Mouse (Mus musculus): ENCODE measurements at regions not wholly inside any gene's neighbourhood (a gene's known extent, or its start where the extent isn't known, plus 50 kb on each side); places are given as distances from the start of the nearest gene placed in this dataset.
A peak's percentile ranks its signal among the peaks of the same experiment; 100 is the strongest.

GRCm38 (mm10) chr10:11846141-11846540 lies 502.9 kb downstream of the Epm2a start:
- no peaks in the 10 kb centered on the region for H3K4me1 ChIP-seq
- no peak overlapping the region for H3K4me3 ChIP-seq
- no peaks in the 10 kb centered on the region for H3K27me3 ChIP-seq (ENCODE audit: low read depth, poor library complexity, severe bottlenecking)
- no peaks in the 10 kb centered on the region for H3K9me3 ChIP-seq (replicated peaks)
- no peak overlapping the region for H3K27ac ChIP-seq (replicated peaks)
- no peaks in the 10 kb centered on the region for H3K36me3 ChIP-seq
- no peak for DNase-seq (ENCODE audit: low spot score)
- WGBS = 32% methylated on average over 1 of the region's 1 CpGs

GRCm38 (mm10) chr10:11875145-11876131 lies 532.2 kb downstream of the Epm2a start:
- Histone ChIP-seq H3K27ac (replicated peaks) (no peak overlapping the region), H3K4me3 (no peak overlapping the region), H3K27me3 (ENCODE audit: low read depth, poor library complexity, severe bottlenecking) (no peaks in the 10 kb centered on the region), H3K4me1 (peaks cover 6% of the 10 kb centered on the region), H3K36me3 (no peaks in the 10 kb centered on the region), H3K9me3 (replicated peaks) (no peaks in the 10 kb centered on the region)
- WGBS = 60% methylated on average over 5 of the region's 5 CpGs
- DNase-seq (ENCODE audit: low spot score) = no peak

DNA sequence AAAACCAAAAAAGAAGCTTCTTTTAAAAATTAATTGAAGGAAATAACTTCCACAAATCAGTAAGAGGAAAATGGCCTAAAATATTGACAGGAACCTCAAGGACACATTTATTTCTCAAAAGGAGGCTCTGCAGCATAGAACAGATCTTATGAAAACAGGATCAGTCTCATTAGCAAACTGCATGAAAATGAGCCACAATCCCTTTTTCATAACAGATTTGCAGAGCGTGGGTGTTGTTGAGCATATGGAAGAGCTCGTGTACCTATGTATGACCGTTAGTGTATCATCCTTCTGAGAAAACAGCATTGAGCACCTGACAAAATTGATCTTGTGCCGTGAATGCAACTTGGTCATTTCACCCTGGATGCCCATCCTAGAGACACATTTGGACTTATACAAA lies 543.0 kb downstream of the Epm2a start:
- 94% methylated on average over 4 of the region's 4 CpGs for WGBS
- no peak overlapping the region for H3K27ac ChIP-seq (replicated peaks)

GRCm38 (mm10) chr10:11888953-11889352 lies 545.7 kb downstream of the Epm2a start:
- DNase-seq (ENCODE audit: low spot score) = no peak
- Histone ChIP-seq H3K36me3 (no peaks in the 10 kb centered on the region), H3K9me3 (replicated peaks) (no peaks in the 10 kb centered on the region), H3K4me3 (no peak overlapping the region), H3K27me3 (ENCODE audit: low read depth, poor library complexity, severe bottlenecking) (no peaks in the 10 kb centered on the region), H3K27ac (replicated peaks) (no peak overlapping the region), H3K4me1 (no peaks in the 10 kb centered on the region)
- 93% methylated on average over 2 of the region's 2 CpGs for WGBS

More for the DNA sequence above, 543.0 kb downstream of the Epm2a start:
- no peaks in the 10 kb centered on the region for H3K4me1 ChIP-seq
- no peaks in the 10 kb centered on the region for H3K36me3 ChIP-seq
- DNase-seq (ENCODE audit: low spot score) = no peak
- H3K4me3 ChIP-seq = no peak overlapping the region
- H3K9me3 ChIP-seq (replicated peaks) = no peaks in the 10 kb centered on the region
- H3K27me3 ChIP-seq (ENCODE audit: low read depth, poor library complexity, severe bottlenecking) = no peaks in the 10 kb centered on the region

DNA sequence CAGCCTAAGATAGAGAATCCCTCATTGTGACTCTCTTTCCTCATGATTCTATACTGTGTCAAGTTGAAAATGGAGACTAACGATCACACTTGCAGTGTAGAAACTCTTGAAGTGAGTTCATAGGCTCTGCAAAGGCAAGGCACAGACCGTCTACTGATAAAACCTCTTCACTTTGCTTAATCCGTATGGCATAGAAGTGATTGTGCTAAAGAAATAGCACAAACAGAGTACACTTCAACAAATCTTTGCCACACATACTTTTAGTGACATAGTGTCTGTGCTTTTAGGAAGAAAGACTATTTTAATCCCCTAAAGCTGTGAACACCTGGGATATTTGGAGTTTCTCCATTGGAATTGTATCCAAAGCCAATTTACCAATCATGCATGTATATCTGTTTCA lies 578.9 kb downstream of the Epm2a start:
- H3K4me3 ChIP-seq = no peak overlapping the region
- no peaks in the 10 kb centered on the region for H3K9me3 ChIP-seq (replicated peaks)

GRCm38 (mm10) chr10:11938164-11938563 lies 595.0 kb downstream of the Epm2a start:
- 88% methylated on average over 2 of the region's 2 CpGs for WGBS
- H3K27ac ChIP-seq (replicated peaks) = no peak overlapping the region
- no peak for DNase-seq (ENCODE audit: low spot score)
- no peaks in the 10 kb centered on the region for H3K36me3 ChIP-seq
- H3K27me3 ChIP-seq (ENCODE audit: low read depth, poor library complexity, severe bottlenecking) = no peaks in the 10 kb centered on the region
- H3K4me3 ChIP-seq = no peak overlapping the region
- H3K9me3 ChIP-seq (replicated peaks) = no peaks in the 10 kb centered on the region
- H3K4me1 ChIP-seq = no peaks in the 10 kb centered on the region

More for the DNA sequence above, 578.9 kb downstream of the Epm2a start:
- Histone ChIP-seq H3K27me3 (ENCODE audit: low read depth, poor library complexity, severe bottlenecking) (no peaks in the 10 kb centered on the region), H3K27ac (replicated peaks) (no peak overlapping the region), H3K4me1 (peaks cover 2% of the 10 kb centered on the region; the same call in 1 of the 2 replicates), H3K36me3 (no peaks in the 10 kb centered on the region)
- DNase-seq (ENCODE audit: low spot score) = no peak
- WGBS = 94% methylated on average over 3 of the region's 3 CpGs

- DNase-seq (ENCODE audit: low spot score) = no peak
- Histone ChIP-seq H3K9me3 (replicated peaks) (no peaks in the 10 kb centered on the region), H3K27ac (replicated peaks) (no peak overlapping the region), H3K36me3 (no peaks in the 10 kb centered on the region), H3K27me3 (ENCODE audit: low read depth, poor library complexity, severe bottlenecking) (no peaks in the 10 kb centered on the region), H3K4me3 (no peak overlapping the region), H3K4me1 (no peaks in the 10 kb centered on the region)
- WGBS = 93% methylated on average over 2 of the region's 2 CpGs
These were observed 599.6 kb downstream of the Epm2a start for GRCm38 (mm10) chr10:11942772-11943171.

GRCm38 (mm10) chr10:11960327-11960922 lies 617.2 kb downstream of the Epm2a start:
- H3K9me3 ChIP-seq (replicated peaks) = no peaks in the 10 kb centered on the region
- no peak overlapping the region for H3K27ac ChIP-seq (replicated peaks)
- peak; percentile 20 for DNase-seq (ENCODE audit: low spot score)
- H3K4me1 ChIP-seq = 0 out of 2 replicates have a peak, but pooled peaks cover 4% of the 10 kb centered on the region
- H3K4me3 ChIP-seq = no peak overlapping the region
- no peaks in the 10 kb centered on the region for H3K36me3 ChIP-seq
- no peaks in the 10 kb centered on the region for H3K27me3 ChIP-seq (ENCODE audit: low read depth, poor library complexity, severe bottlenecking)
- 37% methylated on average over 3 of the region's 3 CpGs for WGBS

- Histone ChIP-seq H3K27me3 (ENCODE audit: low read depth, poor library complexity, severe bottlenecking) (no peaks in the 10 kb centered on the region), H3K36me3 (no peaks in the 10 kb centered on the region), H3K4me1 (no peaks in the 10 kb centered on the region; the same call in 1 of the 2 replicates), H3K27ac (replicated peaks) (no peak overlapping the region), H3K4me3 (no peak overlapping the region), H3K9me3 (replicated peaks) (no peaks in the 10 kb centered on the region)
- 53% methylated on average over 3 of the region's 3 CpGs for WGBS
- DNase-seq (ENCODE audit: low spot score) = no peak
These were observed 661.8 kb downstream of the Epm2a start for GRCm38 (mm10) chr10:12004966-12005365.

DNA sequence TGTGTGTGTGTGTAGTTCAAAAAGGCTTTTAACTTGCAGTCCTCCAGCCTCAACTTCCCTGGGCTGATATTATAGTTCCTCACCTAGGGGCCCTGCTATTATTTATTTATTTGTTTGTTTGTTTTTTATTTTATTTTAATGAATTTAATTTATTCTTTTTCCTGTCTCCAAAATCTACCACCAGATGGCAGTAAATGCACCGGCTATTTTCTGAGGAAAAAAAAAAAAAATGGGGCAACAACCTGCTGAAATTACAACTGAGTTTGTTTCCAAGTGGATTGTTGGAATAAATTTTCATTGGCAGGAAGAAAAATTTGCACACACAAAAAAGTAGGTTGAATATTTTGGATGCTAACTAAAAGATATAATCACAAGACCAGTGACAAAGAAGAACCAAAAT lies 662.7 kb downstream of the Epm2a start:
- Histone ChIP-seq H3K27me3 (ENCODE audit: low read depth, poor library complexity, severe bottlenecking) (no peaks in the 10 kb centered on the region), H3K36me3 (no peaks in the 10 kb centered on the region), H3K9me3 (replicated peaks) (no peaks in the 10 kb centered on the region), H3K4me3 (no peak overlapping the region), H3K27ac (replicated peaks) (no peak overlapping the region), H3K4me1 (no peaks in the 10 kb centered on the region; the same call in 1 of the 2 replicates)
- DNase-seq (ENCODE audit: low spot score) = no peak
- 54% methylated on average over 1 of the region's 1 CpGs for WGBS

GRCm38 (mm10) chr10:12017286-12017685 lies 674.1 kb downstream of the Epm2a start:
- no peak overlapping the region for H3K27ac ChIP-seq (replicated peaks)
- no peaks in the 10 kb centered on the region for H3K9me3 ChIP-seq (replicated peaks)
- no peak for DNase-seq (ENCODE audit: low spot score)
- no peaks in the 10 kb centered on the region for H3K36me3 ChIP-seq
- no peaks in the 10 kb centered on the region for H3K27me3 ChIP-seq (ENCODE audit: low read depth, poor library complexity, severe bottlenecking)
- WGBS = 84% methylated on average over 2 of the region's 2 CpGs
- H3K4me3 ChIP-seq = no peak overlapping the region
- H3K4me1 ChIP-seq = no peaks in the 10 kb centered on the region

DNA sequence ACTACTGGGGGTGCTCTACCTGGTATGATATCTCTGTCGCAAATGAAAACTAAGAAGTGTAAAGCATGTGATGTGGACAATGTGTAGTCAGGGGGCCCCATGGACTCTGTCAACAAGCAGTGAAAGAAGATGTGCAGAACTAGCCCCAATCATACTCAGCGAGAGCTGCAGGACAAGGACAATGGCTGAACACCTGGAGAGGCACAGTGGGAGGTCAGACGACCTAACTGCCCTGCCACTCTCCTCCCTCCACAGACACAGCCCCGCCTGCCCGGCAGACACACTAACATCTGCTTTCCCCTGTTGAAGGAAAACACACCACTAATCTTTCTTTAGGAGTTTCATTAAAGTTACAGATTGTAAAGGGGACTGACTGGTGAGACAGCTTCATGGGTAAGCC lies 675.1 kb downstream of the Epm2a start:
- 25% methylated on average over 5 of the region's 5 CpGs for WGBS
- H3K36me3 ChIP-seq = no peaks in the 10 kb centered on the region
- H3K27ac ChIP-seq (replicated peaks) = no peak overlapping the region
- no peaks in the 10 kb centered on the region for H3K9me3 ChIP-seq (replicated peaks)
- H3K4me1 ChIP-seq = no peaks in the 10 kb centered on the region
- no peaks in the 10 kb centered on the region for H3K27me3 ChIP-seq (ENCODE audit: low read depth, poor library complexity, severe bottlenecking)
- no peak overlapping the region for H3K4me3 ChIP-seq
- DNase-seq (ENCODE audit: low spot score) = no peak

DNA sequence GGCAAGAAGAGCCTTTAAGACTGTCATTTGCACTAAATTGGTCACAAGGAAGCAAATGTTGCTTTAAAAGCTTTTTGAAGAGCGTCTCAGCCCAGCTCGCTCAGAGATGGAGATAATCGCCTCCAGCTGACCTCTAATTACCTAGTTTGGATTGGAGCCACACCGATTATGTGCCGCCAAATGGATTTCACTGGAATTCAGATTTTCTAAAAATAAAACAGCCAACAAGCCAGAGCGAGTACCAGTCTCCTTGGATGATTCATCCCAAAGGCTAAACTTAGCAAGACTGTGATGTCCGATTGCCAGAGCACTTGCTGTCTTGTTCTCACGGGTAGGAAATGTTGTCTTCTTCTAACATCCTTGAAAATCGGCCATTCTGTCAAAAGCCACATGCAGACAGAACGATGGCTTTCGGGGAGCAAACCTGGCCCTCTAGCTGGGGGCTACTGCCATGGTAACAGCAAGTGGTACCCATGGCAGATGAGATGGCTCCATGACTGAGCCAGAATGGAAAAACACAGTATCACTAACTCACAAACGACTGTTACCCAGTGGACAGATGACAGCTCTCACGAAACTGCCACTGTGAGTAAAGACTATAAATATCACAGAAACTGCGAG lies 676.1 kb downstream of the Epm2a start:
- no peak overlapping the region for H3K27ac ChIP-seq (replicated peaks)
- 81% methylated on average over 14 of the region's 14 CpGs for WGBS
- DNase-seq (ENCODE audit: low spot score) = no peak
- H3K4me3 ChIP-seq = no peak overlapping the region
- no peaks in the 10 kb centered on the region for H3K9me3 ChIP-seq (replicated peaks)
- H3K27me3 ChIP-seq (ENCODE audit: low read depth, poor library complexity, severe bottlenecking) = no peaks in the 10 kb centered on the region
- no peaks in the 10 kb centered on the region for H3K36me3 ChIP-seq
- no peaks in the 10 kb centered on the region for H3K4me1 ChIP-seq
